Mouse (Mus musculus): ENCODE measurements around the gene Arl8b.

Arl8b gene

GRCm38 (mm10) chr6:108782526-108783183 lies at the start of gene Arl8b:
Gene Arl8b (plus strand): TSS chr6:108783099.
- DNase-seq (ENCODE audit: low spot score) = peak; percentile 96

GRCm38 (mm10) chr6:108735910-108736750 lies 46.8 kb upstream of the Arl8b start:
- peak; percentile 89 for DNase-seq (ENCODE audit: low spot score)

- no peak for DNase-seq (ENCODE audit: low spot score)
These were observed 44.3 kb upstream of the Arl8b start for GRCm38 (mm10) chr6:108738463-108739203.

GRCm38 (mm10) chr6:108740579-108740978 lies 42.3 kb upstream of the Arl8b start:
- DNase-seq (ENCODE audit: low spot score) = no peak

- DNase-seq (ENCODE audit: low spot score) = no peak
These were observed 39.2 kb upstream of the Arl8b start for GRCm38 (mm10) chr6:108743730-108744129.

DNA sequence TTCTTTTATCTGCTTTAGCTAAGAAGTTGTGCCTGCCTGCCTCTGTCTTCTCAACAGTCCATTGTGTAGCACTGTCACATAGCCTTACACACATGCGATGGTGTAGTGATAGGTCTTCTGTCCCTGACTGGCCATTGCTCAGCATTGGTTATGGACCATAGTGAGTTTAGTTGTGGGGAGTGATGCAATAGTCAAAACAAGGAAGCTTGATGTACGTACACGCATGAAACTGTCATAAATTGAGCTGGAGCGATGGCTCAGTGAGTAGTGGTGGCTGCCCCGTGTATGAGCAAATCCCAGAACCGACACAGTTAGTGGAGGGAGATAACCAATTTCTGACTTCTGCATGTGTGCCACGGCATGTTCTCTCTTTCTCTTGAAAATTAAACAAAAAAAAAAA lies 31.6 kb upstream of the Arl8b start:
- DNase-seq (ENCODE audit: low spot score) = no peak

GRCm38 (mm10) chr6:108752395-108752794 lies 30.5 kb upstream of the Arl8b start:
- no peak for DNase-seq (ENCODE audit: low spot score)

DNA sequence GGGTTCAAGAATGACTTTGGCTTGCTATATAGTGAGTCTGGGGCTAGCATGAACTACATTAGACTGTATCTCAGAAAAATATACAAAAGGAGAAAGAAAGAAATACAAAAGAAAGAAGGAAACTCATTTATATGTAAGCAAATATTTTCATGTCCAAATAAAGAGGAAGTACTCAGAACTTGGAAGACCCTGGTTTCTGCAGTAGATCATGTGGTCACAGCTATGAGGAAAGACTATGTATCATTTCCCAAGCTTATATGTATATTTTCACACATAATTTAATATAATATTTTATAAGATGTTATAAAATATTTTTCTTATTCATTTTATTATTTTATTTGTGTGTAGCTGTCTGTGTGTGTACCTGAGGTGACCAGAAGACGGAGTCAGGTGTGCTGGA lies 29.4 kb upstream of the Arl8b start:
- no peak for DNase-seq (ENCODE audit: low spot score)

DNA sequence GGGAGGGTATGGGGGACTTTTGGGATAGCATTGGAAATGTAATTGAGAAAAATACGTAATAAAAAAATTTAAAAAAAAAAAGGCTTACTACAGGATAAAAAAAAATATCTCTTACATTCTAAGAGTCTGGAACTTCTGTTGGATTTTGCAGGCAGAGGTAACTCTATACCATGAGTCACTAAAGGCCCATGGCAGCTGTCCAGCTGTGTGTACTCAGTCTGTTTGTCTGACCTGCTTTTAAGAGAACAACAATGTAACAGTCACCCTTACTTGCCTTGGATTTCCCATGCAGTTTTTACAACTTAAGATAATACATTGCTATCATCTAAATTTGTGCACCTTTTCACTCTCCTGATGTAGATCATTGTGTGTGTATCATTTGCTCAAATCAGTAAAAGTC lies 28.5 kb upstream of the Arl8b start:
- no peak for DNase-seq (ENCODE audit: low spot score)

DNA sequence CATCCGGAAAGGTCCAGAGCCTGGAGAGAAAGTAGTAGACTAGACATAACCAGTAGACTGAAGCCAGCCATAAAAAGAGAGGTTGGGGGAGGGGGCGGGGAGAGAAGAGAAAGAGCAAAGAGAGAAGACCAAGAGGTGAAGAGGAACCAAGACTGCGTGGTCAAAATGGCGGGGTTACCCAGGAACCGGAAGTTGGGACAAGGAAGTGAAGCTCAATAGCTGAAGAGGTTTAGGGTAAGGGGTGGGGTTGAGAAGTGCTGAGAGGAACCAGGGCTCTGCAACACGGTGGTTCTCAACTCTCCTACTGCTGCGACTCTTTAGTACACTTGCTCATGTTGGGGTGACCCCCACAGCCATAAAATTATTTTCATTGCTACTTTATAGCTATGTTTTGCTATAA lies 27.0 kb upstream of the Arl8b start:
- DNase-seq (ENCODE audit: low spot score) = no peak

DNA sequence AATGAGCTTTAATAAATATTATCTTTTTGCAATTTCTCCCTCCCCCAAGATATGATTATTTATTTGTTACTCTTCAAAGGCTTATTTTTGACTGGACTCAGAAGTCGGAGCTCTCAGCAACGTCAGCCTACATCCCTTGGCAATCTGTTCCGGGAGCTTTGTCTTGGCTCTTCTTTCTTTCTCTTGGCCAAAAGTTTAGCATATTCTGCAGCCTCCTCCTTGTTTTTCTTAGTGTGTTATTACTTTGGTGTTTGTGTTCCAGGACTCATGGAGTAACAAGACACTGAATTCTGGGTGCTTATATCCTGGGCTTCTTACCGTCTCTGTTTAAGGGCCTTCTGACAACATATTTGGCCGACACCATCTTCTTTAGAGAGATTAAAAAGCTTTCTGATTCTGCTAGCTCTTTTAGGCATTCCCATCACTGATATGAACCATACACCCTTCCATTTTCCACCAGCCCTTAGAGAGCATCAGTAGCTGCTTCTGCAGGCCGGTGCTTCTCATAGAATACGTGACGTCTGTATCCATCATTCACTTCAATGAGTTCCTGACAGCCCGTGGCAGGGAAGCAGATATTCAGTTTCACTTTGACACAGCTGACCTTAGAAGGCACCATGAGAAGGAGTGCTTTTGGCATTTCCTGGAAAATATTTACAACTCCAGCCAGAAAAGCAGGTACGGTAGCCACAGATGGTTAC lies 23.8 kb upstream of the Arl8b start:
- DNase-seq (ENCODE audit: low spot score) = no peak

GRCm38 (mm10) chr6:108759698-108760039 lies 23.2 kb upstream of the Arl8b start:
- DNase-seq (ENCODE audit: low spot score) = no peak

GRCm38 (mm10) chr6:108770880-108771279 lies 12.0 kb upstream of the Arl8b start:
- no peak for DNase-seq (ENCODE audit: low spot score)

- peak; percentile 84 for DNase-seq (ENCODE audit: low spot score)
These were observed 10.0 kb upstream of the Arl8b start for GRCm38 (mm10) chr6:108772913-108773312.

- no peak for DNase-seq (ENCODE audit: low spot score)
These were observed 9.4 kb upstream of the Arl8b start for GRCm38 (mm10) chr6:108773480-108773879.

DNA sequence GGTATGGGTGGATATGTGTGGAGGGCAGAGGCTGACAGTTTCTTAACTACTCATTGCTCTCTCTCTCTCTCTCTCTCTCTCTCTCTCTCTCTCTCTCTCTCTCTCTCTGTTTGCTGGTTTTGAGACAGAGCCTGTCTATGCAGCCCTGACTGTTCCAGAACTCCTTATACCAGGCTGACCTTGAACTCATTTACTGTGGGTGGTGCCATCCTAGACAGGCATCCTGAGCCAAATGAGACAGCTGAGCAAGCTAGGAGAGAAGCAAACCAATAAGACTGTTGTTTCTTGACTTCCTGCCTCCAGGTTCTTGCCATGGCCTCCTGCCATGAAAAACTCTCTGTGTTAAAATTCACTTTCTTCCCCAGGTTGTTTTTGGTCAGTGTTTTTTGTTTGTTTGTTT lies 6.6 kb upstream of the Arl8b start:
- no peak for DNase-seq (ENCODE audit: low spot score)

DNA sequence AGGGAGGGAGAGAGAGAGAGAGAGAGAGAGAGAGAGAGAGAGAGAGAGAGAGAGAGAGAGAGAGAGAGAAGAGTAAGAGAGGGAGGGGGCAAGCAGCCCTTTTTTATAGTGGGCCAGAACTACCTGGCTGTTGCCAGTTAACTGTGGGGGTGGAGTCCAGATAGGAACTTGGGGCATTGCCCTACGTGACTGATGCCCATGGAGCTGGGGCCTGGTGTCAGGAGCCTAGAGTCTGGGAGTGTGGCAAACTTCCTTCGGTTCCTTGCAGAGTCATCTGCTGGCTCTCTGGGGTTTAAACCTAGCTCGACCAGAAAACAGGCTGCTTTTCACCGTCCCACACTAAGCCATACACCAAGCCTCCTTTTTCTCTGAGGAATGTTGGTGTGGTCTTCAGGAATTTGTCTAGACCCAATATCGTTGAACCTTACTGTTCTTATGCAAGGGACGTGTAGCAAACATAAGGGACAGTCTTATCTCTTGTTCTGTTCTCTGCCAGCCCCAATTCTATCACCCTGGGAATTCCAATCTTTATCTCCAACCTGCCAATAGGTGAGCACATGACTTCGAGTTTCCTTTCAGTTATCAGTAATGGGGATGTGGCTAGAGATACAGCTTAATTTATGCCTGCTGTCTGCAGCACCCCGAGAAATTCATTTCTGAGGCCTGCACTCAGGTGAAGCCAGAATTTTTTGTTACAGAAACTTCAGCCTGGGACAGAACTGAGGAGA lies 5.2 kb upstream of the Arl8b start:
- no peak for DNase-seq (ENCODE audit: low spot score)

- DNase-seq (ENCODE audit: low spot score) = no peak
These were observed 4.5 kb upstream of the Arl8b start for GRCm38 (mm10) chr6:108778399-108778798.

- DNase-seq (ENCODE audit: low spot score) = no peak
These were observed 1.0 kb upstream of the Arl8b start for GRCm38 (mm10) chr6:108781865-108782264.

GRCm38 (mm10) chr6:108783184-108783881 lies 434 bp downstream of the Arl8b start:
- peak; percentile 55 for DNase-seq (ENCODE audit: low spot score)

DNA sequence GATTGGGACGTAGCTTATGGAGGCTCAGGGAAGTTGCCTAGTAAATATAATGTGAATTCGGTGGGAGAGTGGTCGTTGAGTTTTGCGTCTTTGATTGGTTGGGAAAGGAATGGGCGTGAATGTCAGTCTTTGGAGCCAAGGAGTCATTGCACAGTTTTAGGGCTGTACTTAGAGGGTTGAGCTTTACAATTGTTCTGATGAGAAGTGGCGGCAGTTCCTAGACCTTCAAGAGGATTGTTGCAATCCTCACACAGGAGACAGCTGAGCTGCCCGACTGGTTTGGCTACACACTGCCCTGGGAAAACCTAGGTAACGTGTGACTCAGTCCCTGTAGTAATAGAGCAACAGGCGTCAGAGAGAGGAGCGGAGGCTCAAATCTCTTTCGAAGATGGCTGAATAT lies 1.2 kb downstream of the Arl8b start:
- DNase-seq (ENCODE audit: low spot score) = no peak

All from embryo, embryonic 10.5 days (tissue).